Mouse (Mus musculus): Measurements from ENCODE around the gene Nek9.

DNA sequence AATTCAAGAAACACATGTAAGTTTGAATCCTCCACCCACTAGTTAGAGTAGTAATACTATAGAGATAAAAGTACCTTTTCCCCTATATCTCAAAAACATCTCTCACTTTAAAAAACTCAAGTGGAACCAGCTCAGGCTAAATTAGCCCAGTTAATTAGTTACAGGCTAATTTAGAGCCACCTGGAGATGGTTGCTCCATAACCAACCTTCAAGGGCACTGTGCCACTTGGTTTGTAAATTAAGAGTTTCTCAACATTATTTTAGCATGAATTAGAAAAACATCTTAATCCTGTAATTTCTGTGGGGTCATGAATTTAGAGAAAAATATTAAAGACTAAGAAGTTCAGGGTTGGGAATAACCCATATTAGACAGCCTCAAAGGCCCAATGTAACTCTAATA, 47.6 kb downstream of the Nek9 start:
- TF ChIP-seq POLR2A (IDR thresholded peaks at IDR 0.05; ENCODE audit: extremely low read depth, insufficient read depth, low read length), result no peak
- no peak for TF ChIP-seq CTCF (IDR thresholded peaks at IDR 0.05; ENCODE audit: low read depth, low read length)

Data from liver, adult 2 months (tissue).